Mouse (Mus musculus) cortical plate, adult 2 months (tissue): ENCODE results near the gene Cdh11. TPM values are rescaled to one million over a fixed set of nuclear protein-coding genes. Genes with fewer than 3 reads are reported as not detected.

Experiments used
- H3K27ac ChIP-seq: fragments of 200-500 bp; 2 replicates; pipeline ENCODE4 v1.5.1; 2012; ENCODE audit warnings: low read length, control low read depth, inconsistent platforms; ENCODE audit not compliant: insufficient read depth
- H3K4me1 ChIP-seq: fragments of 200-500 bp; 2 replicates; pipeline ENCODE4 v1.6.1; 2011; ENCODE audit warnings: low read length; ENCODE audit not compliant: control insufficient read depth, insufficient read depth
- H3K4me3 ChIP-seq: fragments of 200-500 bp; 2 replicates; pipeline ENCODE4 v1.5.1; 2011; ENCODE audit warnings: mild to moderate bottlenecking, low read length, control low read depth; ENCODE audit not compliant: insufficient read depth
- CTCF ChIP-seq: fragments of 200-500 bp; IDR thresholded peaks from 2 replicates; pipeline ENCODE4 v1.5.1; 2011; ENCODE audit warnings: mild to moderate bottlenecking, control low read depth, low read length; ENCODE audit not compliant: insufficient read depth; ENCODE audit errors: extremely low read depth
- POLR2A ChIP-seq: fragments of 200-500 bp; IDR thresholded peaks from 2 replicates; pipeline ENCODE4 v1.6.1; 2011; ENCODE audit warnings: mild to moderate bottlenecking, low read length, control low read depth; ENCODE audit not compliant: insufficient read depth; ENCODE audit errors: extremely low read depth
- polyA plus RNA-seq: library from polyadenylated mRNA; depleted of rRNA; stranded (reverse); fragments of >200 nt; gene quantifications from 2 replicates; pipeline ENCODE4 v1.2.3, GENCODE M21; 2012; rRNA removed

The Cdh11 gene
- polyA plus RNA-seq, result 33.4 and 38.9 TPM in 2 replicates

DNA sequence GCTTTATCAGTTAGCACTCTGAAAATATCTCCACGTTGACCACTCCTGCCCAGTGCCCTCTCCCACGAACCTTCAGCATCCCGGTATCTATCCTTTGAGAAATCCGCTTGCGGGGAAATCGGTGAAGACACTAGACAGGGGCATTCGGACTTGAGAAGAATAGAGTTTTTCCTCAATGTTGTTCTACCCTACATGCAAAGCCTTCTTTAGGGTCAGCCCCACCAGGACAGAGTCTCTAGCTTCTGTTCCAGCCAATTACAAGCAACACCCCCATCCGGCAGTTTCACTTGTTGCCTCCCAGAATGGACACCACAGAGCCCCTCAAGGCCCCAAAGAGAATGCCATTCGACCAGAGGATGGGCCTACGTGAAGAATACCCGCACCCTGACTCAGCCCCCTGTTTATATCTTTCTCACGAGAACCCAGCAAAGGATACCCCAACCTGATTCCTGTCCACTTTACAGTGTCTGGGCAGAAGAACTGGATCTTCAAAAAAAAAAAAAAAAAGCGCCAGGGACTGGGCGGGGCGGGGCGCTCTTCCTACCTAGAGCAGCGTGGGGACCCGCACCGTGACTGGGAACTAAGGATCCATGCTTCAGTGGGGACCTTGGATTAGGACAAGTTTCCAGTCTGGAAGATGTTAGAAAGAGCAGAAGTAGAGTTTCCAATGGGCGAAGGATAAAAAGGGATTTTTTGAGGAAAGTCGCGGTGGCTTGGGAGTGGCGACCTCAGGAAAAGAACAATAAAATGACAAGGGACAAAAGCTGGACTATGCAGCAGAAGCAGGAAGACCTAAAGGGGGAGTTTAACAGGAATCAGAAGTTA is at the start of gene Cdh11:
TSS of gene Cdh11 (minus strand) at position 51 of the 825 bp plus-strand sequence.
- TF ChIP-seq CTCF (no peak), POLR2A (no peak)
- Histone ChIP-seq H3K4me3 (peak within 1 kb of the TSS; percentile 70), H3K4me1 (no peaks in the 10 kb centered on the region), H3K27ac (peak within 1 kb of the TSS; percentile 98)

DNA sequence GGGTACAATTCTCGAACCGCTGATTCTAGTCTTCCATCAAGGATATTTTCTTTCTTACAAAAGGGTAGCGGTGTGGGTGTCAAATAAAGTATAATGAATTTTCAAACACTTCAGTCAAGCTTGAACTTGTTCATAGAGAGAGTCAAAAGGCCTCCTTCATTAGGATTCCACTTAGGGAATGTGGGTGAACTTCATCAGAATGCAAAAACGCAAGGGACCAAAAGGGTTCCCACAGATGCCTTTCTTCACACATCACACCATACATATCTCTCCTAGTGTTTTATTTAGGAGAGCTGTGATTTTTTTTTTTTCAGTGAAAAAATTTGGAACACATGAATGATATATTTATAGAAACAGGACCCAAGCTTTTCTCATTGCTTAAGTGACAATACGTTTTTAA is 28.5 kb upstream of the Cdh11 start:
- H3K27ac ChIP-seq, result no peak overlapping the region
- TF ChIP-seq CTCF (no peak), POLR2A (no peak)
- H3K4me1 ChIP-seq, result no peaks in the 10 kb centered on the region
- H3K4me3 ChIP-seq, result no peak overlapping the region

DNA sequence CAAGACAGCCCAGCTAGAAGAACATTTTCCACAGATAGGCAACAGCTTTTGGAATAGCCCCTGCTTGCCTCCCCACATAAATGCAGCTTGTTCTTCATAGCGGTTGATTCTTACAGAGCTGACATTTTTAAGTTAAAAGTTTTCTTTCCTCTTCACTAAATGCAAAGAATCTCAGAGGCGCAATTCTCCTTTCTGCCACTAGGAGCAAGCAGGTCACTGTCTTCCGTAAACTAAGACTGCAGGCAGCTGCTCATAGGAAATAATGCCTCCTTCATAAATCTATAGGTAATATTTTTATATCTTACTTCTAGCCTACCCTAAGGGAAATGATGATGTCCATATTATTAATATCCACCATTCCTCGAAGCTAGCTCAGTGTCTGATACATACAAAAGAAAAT is 4.9 kb upstream of the Cdh11 start:
- H3K4me1 ChIP-seq, result no peaks in the 10 kb centered on the region
- H3K4me3 ChIP-seq, result no peak overlapping the region
- TF ChIP-seq POLR2A (no peak), CTCF (peak; percentile 58; the same call in 1 of the 2 replicates)
- H3K27ac ChIP-seq, result no peak overlapping the region

DNA sequence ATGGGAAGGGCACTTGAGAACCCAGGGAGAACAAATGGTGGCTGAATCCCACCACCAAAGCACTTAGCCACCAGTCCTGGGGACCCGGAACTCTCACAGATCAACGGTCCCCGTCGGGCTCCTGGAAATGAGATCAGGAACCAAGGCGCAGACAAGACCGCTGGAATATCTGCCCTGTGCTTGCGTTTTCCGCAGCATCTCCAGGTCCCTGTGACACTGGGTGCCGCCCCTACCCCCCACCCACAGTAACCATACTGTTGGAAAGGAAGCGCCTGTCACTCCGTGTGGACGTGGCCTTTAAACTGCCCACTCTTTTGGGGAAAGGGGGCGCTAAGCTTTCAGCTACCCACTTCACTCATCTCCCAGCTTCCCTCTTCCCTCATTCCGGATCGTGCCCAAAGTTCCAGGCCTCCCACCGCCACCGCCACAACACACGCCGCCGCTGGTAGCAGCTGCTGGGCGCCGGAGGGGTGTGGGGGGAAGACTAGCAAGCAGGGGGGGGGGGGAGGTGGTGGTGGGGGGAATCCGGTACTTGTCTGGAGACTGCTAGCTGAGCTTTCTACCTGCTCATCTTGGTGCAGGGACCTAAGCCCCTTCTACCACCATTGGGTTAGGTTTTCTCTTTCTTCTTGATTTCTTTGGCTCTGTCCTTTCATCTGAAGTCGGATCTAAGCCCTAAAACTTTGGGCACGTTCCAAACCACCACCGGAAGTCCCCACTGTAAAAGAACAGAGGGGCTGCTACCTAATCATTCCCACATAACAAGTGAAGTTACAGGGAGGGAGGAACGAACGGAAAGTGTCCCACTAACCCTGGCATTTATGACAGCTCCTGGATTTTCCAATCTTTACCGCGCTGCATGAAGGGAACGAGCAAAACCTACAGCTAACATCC is 1.3 kb upstream of the Cdh11 start:
- TF ChIP-seq CTCF (no peak), POLR2A (no peak)
- Histone ChIP-seq H3K4me1 (no peaks in the 10 kb centered on the region), H3K4me3 (peak overlapping the region; percentile 70), H3K27ac (0 out of 2 replicates have a peak overlapping the region, but pooled peaks have one; percentile 70)

DNA sequence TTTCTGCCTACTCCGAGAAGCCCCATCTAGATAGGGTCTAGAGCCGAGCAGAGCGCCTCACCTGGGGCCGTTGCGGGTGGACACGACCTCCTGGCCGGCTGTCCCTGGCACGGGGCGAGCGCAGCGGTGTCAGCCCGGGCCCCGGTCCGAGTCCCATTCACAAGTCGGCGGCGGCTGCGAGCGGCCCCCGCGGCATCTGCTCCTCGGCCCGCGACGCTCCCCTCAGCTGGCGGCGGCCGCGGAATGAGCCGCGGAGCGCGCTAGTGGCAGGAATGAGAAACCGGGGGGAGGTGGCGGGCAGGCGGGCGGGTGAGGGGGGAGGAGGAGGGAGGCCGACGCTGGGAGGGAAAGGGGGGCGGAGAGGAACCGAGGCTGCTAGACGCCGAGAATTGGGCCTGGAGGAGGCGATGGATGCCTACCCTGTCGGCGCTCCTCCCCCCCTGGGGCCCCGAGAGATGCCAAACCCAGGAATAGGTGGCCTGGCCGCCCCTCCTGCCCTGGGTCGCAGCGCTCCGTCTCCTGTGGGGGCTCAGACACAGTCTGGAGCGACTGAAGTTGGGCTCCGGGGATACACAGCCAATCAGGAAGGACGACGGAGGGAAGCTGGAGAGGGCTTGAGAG is 497 bp downstream of the Cdh11 start:
- Histone ChIP-seq H3K4me3 (peak overlapping the region; percentile 70), H3K4me1 (no peaks in the 10 kb centered on the region), H3K27ac (peak overlapping the region; percentile 98)
- TF ChIP-seq POLR2A (peak; percentile 26; the same call in 1 of the 2 replicates), CTCF (no peak)

DNA sequence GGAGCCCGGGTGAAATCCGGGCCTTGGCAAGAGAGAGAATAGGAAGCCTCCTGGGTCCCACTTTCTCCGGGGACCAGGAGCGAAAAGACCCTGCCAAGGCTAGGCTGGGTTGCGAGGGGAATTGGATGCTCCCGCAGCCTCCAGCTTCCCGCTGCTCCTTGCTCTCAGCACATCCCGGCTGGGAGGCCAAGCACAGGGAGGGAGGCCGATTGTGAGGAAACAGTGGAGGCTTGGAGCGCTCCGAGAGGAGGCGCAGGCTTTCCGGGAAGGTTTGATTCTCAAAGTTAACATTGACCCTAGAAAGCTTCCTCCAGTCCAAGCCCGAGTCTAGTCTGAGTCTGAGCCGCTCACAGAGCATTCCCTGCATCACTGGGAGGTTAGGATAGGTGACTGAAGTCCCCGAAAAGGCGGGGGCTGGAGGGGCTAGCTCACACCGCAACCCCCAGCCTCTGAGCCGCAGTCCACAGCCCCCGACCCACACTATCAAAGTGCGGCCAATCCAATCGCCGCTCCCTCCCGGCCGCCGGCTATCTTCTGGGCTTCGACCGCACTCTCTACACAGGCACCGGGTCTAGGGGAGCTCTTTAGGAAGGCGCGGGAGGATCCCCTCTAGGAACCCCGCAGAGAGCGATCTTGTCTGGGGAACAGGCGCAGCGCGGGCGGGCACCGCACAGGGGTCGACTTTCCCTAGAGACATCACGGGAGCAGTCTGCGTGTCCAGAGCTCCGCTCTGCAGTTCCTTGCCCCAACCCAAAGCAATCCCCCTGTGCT is 1.4 kb downstream of the Cdh11 start:
- TF ChIP-seq CTCF (no peak), POLR2A (no peak)
- H3K4me1 ChIP-seq, result no peaks in the 10 kb centered on the region
- peak overlapping the region; percentile 98 for H3K27ac ChIP-seq
- H3K4me3 ChIP-seq, result peak overlapping the region; percentile 70

DNA sequence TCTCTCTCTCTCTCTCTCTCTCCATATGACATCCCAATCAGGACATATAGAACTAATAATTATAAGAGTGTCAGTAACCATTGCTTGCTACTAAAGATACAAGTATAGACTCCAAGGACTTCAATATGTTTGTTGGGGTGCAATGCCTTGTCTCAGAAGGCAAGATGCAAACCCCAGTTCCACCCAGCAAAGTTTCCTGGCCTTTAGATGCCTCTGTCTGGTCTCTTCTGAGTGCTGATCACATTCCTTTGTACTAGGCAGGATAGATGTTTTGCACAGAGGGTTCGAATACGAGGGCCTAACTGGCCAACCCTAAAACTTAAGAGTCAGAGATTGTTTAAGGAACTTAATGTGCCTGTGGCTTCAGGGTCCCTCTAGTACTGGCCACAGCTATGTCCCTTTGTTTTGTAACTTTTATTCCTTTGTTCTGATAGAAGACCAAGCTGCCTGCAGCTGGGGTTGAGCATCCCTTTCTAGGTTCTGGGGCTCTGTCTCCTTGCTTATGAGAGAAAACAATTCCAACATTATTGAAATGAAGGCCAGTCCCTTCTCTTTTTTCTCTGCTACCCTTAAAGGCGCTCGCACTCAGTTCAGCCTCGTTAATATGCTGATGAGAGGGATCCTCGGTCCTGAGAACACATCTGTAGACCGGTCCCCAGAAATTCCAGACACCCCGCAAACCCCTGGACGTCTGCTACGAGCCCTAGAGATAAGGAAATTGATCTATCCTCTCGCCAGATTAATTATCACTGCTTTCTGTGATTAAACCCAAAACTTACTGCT is 2.5 kb downstream of the Cdh11 start:
- no peak for TF ChIP-seq CTCF
- Histone ChIP-seq H3K27ac (peak overlapping the region; percentile 98), H3K4me1 (peaks cover 5% of the 10 kb centered on the region; the same call in 1 of the 2 replicates), H3K4me3 (peak overlapping the region; percentile 70)

DNA sequence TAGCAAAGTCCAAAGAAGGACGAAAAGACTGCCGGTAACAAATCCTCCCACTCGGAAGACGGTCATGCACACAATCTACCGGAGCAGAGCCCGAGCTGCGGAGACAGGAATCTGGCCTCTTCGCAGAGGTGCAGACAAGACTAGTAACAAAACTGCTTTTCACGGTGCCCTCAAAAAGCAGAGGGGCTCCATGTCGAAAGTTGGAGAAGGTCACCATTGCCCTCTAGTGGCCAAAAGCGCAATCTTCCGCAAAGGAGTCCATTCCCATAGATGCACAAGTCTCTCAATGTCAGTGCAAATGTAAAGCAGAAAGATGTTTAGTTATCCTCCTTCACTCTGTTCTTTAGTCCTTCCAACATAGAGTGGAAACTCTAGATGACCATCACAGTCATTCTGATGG is 4.5 kb downstream of the Cdh11 start:
- TF ChIP-seq POLR2A (no peak), CTCF (peak; percentile 93)
- no peak overlapping the region for H3K27ac ChIP-seq
- peak overlapping the region; percentile 40 for H3K4me3 ChIP-seq
- H3K4me1 ChIP-seq, result peaks cover 7% of the 10 kb centered on the region; the same call in 1 of the 2 replicates
